ENCODE assay signal across 7 mouse cellular contexts in genomic region chr5:137740506-137740905, GRCm38 (mm10). TPM values are rescaled to one million over a fixed set of nuclear protein-coding genes. Genes with fewer than 3 reads are reported as not detected.
A peak's percentile ranks its signal among the peaks of the same experiment; 100 is the strongest.
DNase-seq lines count a peak whose midpoint lies in the region; ATAC-seq and TF ChIP-seq lines count a peak whose summit lies in the region.

No protein-coding gene starts in this region.

- peak overlapping the region; percentile 60 for H3K4me3 ChIP-seq in lung, embryonic 14.5 days (ENCODE audit: low read depth, low read length)
- peak overlapping the region; percentile 77 for H3K4me3 ChIP-seq in forebrain, embryonic 10.5 days
- H3K4me3 ChIP-seq in intestine, postnatal 0 days (ENCODE audit: low read depth, low read length) = peak overlapping the region; percentile 65
- H3K4me3 ChIP-seq in neural tube, embryonic 15.5 days (replicated peaks) = peak overlapping the region; percentile 70

- no peak for TF ChIP-seq CTCF in lung, embryonic 14.5 days (IDR thresholded peaks at IDR 0.05; ENCODE audit: low read depth)
- no peak for TF ChIP-seq CTCF in intestine, postnatal 0 days (IDR thresholded peaks at IDR 0.05; ENCODE audit: low read depth)

- no peaks in the 10 kb centered on the region for H3K27me3 ChIP-seq in lung, embryonic 14.5 days (ENCODE audit: insufficient read depth, low read length)
- 0 out of 2 replicates have a peak, but pooled peaks cover 7% of the 10 kb centered on the region for H3K27me3 ChIP-seq in forebrain, embryonic 10.5 days (ENCODE audit: poor library complexity, severe bottlenecking)
- H3K27me3 ChIP-seq in intestine, postnatal 0 days (replicated peaks; ENCODE audit: control insufficient read depth, insufficient read depth, low read length) = no peaks in the 10 kb centered on the region
- no peaks in the 10 kb centered on the region for H3K27me3 ChIP-seq in neural tube, embryonic 15.5 days (replicated peaks)

- ATAC-seq in lung, embryonic 14.5 days (ENCODE audit: insufficient read depth) = 0 out of 2 replicates have a peak, but pooled peaks have one; percentile 18
- no peak for ATAC-seq in intestine, postnatal 0 days
- ATAC-seq in neural tube, embryonic 15.5 days (ENCODE audit: low FRiP score) = peak; percentile 0

- H3K27ac ChIP-seq in lung, embryonic 14.5 days (ENCODE audit: low read depth) = 0 out of 2 replicates have a peak overlapping the region, but pooled peaks have one; percentile 37
- peak overlapping the region; percentile 90 for H3K27ac ChIP-seq in forebrain, embryonic 10.5 days
- peak overlapping the region; percentile 83; the same call in 1 of the 2 replicates for H3K27ac ChIP-seq in intestine, postnatal 0 days (ENCODE audit: low read depth, low read length)
- H3K27ac ChIP-seq in neural tube, embryonic 15.5 days (replicated peaks) = peak overlapping the region; percentile 88

- H3K4me2 ChIP-seq in lung, embryonic 14.5 days = peak overlapping the region; percentile 97
- H3K4me2 ChIP-seq in intestine, postnatal 0 days (replicated peaks; ENCODE audit: low read depth) = peak overlapping the region; percentile 92
- peak overlapping the region; percentile 94 for H3K4me2 ChIP-seq in neural tube, embryonic 15.5 days

- WGBS in lung, embryonic 14.5 days = 6% methylated on average over 11 of the region's 11 CpGs
- WGBS in forebrain, embryonic 10.5 days = 5% methylated on average over 11 of the region's 11 CpGs
- 26% methylated on average over 11 of the region's 11 CpGs for WGBS in intestine, postnatal 0 days
- 5% methylated on average over 11 of the region's 11 CpGs for WGBS in neural tube, embryonic 15.5 days

- H3K4me1 ChIP-seq in lung, embryonic 14.5 days (ENCODE audit: insufficient read depth) = 0 out of 2 replicates have a peak, but pooled peaks cover 7% of the 10 kb centered on the region
- H3K4me1 ChIP-seq in forebrain, embryonic 10.5 days = peaks cover 68% of the 10 kb centered on the region
- H3K4me1 ChIP-seq in intestine, postnatal 0 days (replicated peaks; ENCODE audit: control insufficient read depth, insufficient read depth, low read length) = no peaks in the 10 kb centered on the region
- peaks cover 52% of the 10 kb centered on the region for H3K4me1 ChIP-seq in neural tube, embryonic 15.5 days

- H3K9me3 ChIP-seq in lung, embryonic 14.5 days (ENCODE audit: low read depth, low read length) = no peaks in the 10 kb centered on the region
- peaks cover 4% of the 10 kb centered on the region for H3K9me3 ChIP-seq in forebrain, embryonic 10.5 days
- no peaks in the 10 kb centered on the region for H3K9me3 ChIP-seq in intestine, postnatal 0 days (ENCODE audit: control insufficient read depth)
- no peaks in the 10 kb centered on the region for H3K9me3 ChIP-seq in neural tube, embryonic 15.5 days (replicated peaks)

- DNase-seq in lung, embryonic 14.5 days = no peak
- DNase-seq in lung, postnatal 14 days = no peak
- no peak for DNase-seq in forebrain, embryonic 10.5 days (ENCODE audit: extremely low spot score, low spot score)
- DNase-seq in right cerebral cortex, adult 18-20 months = no peak
- DNase-seq in right cerebral cortex, postnatal 4 days = no peak

- H3K9ac ChIP-seq in lung, embryonic 14.5 days = peak overlapping the region; percentile 70
- H3K9ac ChIP-seq in intestine, postnatal 0 days (ENCODE audit: low read depth, low read length) = peak overlapping the region; percentile 62
- H3K9ac ChIP-seq in neural tube, embryonic 15.5 days (replicated peaks) = peak overlapping the region; percentile 76

- peaks cover 12% of the 10 kb centered on the region; the same call in 1 of the 2 replicates for H3K36me3 ChIP-seq in lung, embryonic 14.5 days (ENCODE audit: insufficient read depth)
- peaks cover 29% of the 10 kb centered on the region for H3K36me3 ChIP-seq in forebrain, embryonic 10.5 days (replicated peaks)
- peaks cover 2% of the 10 kb centered on the region; the same call in 1 of the 2 replicates for H3K36me3 ChIP-seq in intestine, postnatal 0 days (ENCODE audit: control insufficient read depth, insufficient read depth)
- H3K36me3 ChIP-seq in neural tube, embryonic 15.5 days = peaks cover 15% of the 10 kb centered on the region

RNA-seq across cellular contexts. Expression of gene Nyap1, which starts 0.9 kb away (rescaled TPM):
- polyA plus RNA-seq in lung, embryonic 14.5 days (2014; fragmentation: Nextera tagmentation; extraction: Ambion mirVana) = 0.91 and 0.93 TPM in 2 replicates
- 2.9 and 5.1 TPM in 2 replicates for polyA plus RNA-seq in forebrain, embryonic 10.5 days (2016; fragmentation: Nextera tagmentation; extraction: Ambion mirVana)
- polyA plus RNA-seq in intestine, postnatal 0 days (2015; fragmentation: Nextera tagmentation; extraction: Ambion mirVana) = 1.6 and 2.0 TPM in 2 replicates
- 32.7 and 41.3 TPM in 2 replicates for polyA plus RNA-seq in neural tube, embryonic 15.5 days (2015; fragmentation: Nextera tagmentation; extraction: Ambion mirVana)

RNA-seq across cellular contexts. Expression of gene Tsc22d4, which starts 5.0 kb away (rescaled TPM):
- 127 TPM in 2 replicates for polyA plus RNA-seq in lung, embryonic 14.5 days (2014; fragmentation: Nextera tagmentation; extraction: Ambion mirVana)
- polyA plus RNA-seq in forebrain, embryonic 10.5 days (2016; fragmentation: Nextera tagmentation; extraction: Ambion mirVana) = 71.0 and 72.0 TPM in 2 replicates
- 111 and 119 TPM in 2 replicates for polyA plus RNA-seq in intestine, postnatal 0 days (2015; fragmentation: Nextera tagmentation; extraction: Ambion mirVana)
- 110 and 134 TPM in 2 replicates for polyA plus RNA-seq in neural tube, embryonic 15.5 days (2015; fragmentation: Nextera tagmentation; extraction: Ambion mirVana)

RNA-seq across cellular contexts. Expression of gene Ppp1r35, which starts 38.1 kb away (rescaled TPM):
- polyA plus RNA-seq in lung, embryonic 14.5 days (2014; fragmentation: Nextera tagmentation; extraction: Ambion mirVana) = 33.7 and 40.9 TPM in 2 replicates
- polyA plus RNA-seq in forebrain, embryonic 10.5 days (2016; fragmentation: Nextera tagmentation; extraction: Ambion mirVana) = 47.5 and 49.2 TPM in 2 replicates
- polyA plus RNA-seq in intestine, postnatal 0 days (2015; fragmentation: Nextera tagmentation; extraction: Ambion mirVana) = 29.0 and 30.8 TPM in 2 replicates
- polyA plus RNA-seq in neural tube, embryonic 15.5 days (2015; fragmentation: Nextera tagmentation; extraction: Ambion mirVana) = 38.2 and 42.3 TPM in 2 replicates

RNA-seq across cellular contexts. Expression of gene Mepce, which starts 46.9 kb away (rescaled TPM):
- 13.1 and 14.5 TPM in 2 replicates for polyA plus RNA-seq in lung, embryonic 14.5 days (2014; fragmentation: Nextera tagmentation; extraction: Ambion mirVana)
- 10.0 and 11.5 TPM in 2 replicates for polyA plus RNA-seq in forebrain, embryonic 10.5 days (2016; fragmentation: Nextera tagmentation; extraction: Ambion mirVana)
- 10.3 and 10.8 TPM in 2 replicates for polyA plus RNA-seq in intestine, postnatal 0 days (2015; fragmentation: Nextera tagmentation; extraction: Ambion mirVana)
- polyA plus RNA-seq in neural tube, embryonic 15.5 days (2015; fragmentation: Nextera tagmentation; extraction: Ambion mirVana) = 10.0 and 12.7 TPM in 2 replicates

RNA-seq across cellular contexts. Expression of gene Zcwpw1, which starts 47.1 kb away (rescaled TPM):
- 25.9 and 26.1 TPM in 2 replicates for polyA plus RNA-seq in lung, embryonic 14.5 days (2014; fragmentation: Nextera tagmentation; extraction: Ambion mirVana)
- 12.9 and 14.8 TPM in 2 replicates for polyA plus RNA-seq in forebrain, embryonic 10.5 days (2016; fragmentation: Nextera tagmentation; extraction: Ambion mirVana)
- 3.3 and 3.5 TPM in 2 replicates for polyA plus RNA-seq in intestine, postnatal 0 days (2015; fragmentation: Nextera tagmentation; extraction: Ambion mirVana)
- polyA plus RNA-seq in neural tube, embryonic 15.5 days (2015; fragmentation: Nextera tagmentation; extraction: Ambion mirVana) = 14.9 and 17.0 TPM in 2 replicates

Comparison
In these comparisons a context has a peak if more than half of its experiments do, and no peak if none do; other contexts are left out.
1. H3K27ac ChIP-seq: peak in every context shown above with its lines; median percentile 90 in forebrain, embryonic 10.5 days; 88 in neural tube, embryonic 15.5 days; 83 in intestine, postnatal 0 days; 37 in lung, embryonic 14.5 days.